9 mouse cellular contexts compared by ENCODE assay signal in genomic region chr10:80155277-80155676, GRCm38 (mm10). TPM values are rescaled to one million over a fixed set of nuclear protein-coding genes. Genes with fewer than 3 reads are reported as not detected.
DNase-seq lines count a peak whose midpoint lies in the region; ATAC-seq and TF ChIP-seq lines count a peak whose summit lies in the region.
"Had no signal": no experiment of that assay in that cellular context is flagged by ENCODE, and none has a peak within 500 bp of the region (broad histone marks: within the 10 kb centered on the region; RNA-seq: fewer than 3 reads in every experiment).

No protein-coding gene starts in this region.

- no peak overlapping the region for H3K4me3 ChIP-seq in gastrocnemius, adult 2 months
- no peak overlapping the region for H3K4me3 ChIP-seq in lung, postnatal 0 days (ENCODE audit: low read depth, low read length)
- H3K4me3 ChIP-seq in intestine, embryonic 16.5 days (ENCODE audit: low read length): no peak overlapping the region
- H3K4me3 ChIP-seq in stomach, embryonic 15.5 days (replicated peaks): no peak overlapping the region

- H3K36me3 ChIP-seq in lung, postnatal 0 days (ENCODE audit: insufficient read depth, low read length): peaks cover 40% of the 10 kb centered on the region
- H3K36me3 ChIP-seq in intestine, embryonic 16.5 days (ENCODE audit: control insufficient read depth, insufficient read depth, low read length): peaks cover 29% of the 10 kb centered on the region
- H3K36me3 ChIP-seq in stomach, embryonic 15.5 days: peaks cover 46% of the 10 kb centered on the region

- H3K4me1 ChIP-seq in lung, postnatal 0 days (ENCODE audit: insufficient read depth, low read depth, low read length): peaks cover 51% of the 10 kb centered on the region
- H3K4me1 ChIP-seq in intestine, embryonic 16.5 days (ENCODE audit: control insufficient read depth, insufficient read depth, low read length): peaks cover 78% of the 10 kb centered on the region
- H3K4me1 ChIP-seq in stomach, embryonic 15.5 days: peaks cover 78% of the 10 kb centered on the region

- no peak overlapping the region for H3K4me2 ChIP-seq in lung, postnatal 0 days (replicated peaks; ENCODE audit: low read depth, low read length)
- H3K4me2 ChIP-seq in intestine, embryonic 16.5 days (ENCODE audit: low read depth, low read length): no peak overlapping the region
- H3K4me2 ChIP-seq in stomach, embryonic 15.5 days: no peak overlapping the region

- intact Hi-C loops in gastrocnemius, adult 2 months (cut with DNase I): no loop called here

- TF ChIP-seq EP300 in lung, postnatal 0 days (IDR thresholded peaks at IDR 0.05): no peak

- H3K27ac ChIP-seq in gastrocnemius, adult 2 months: peak overlapping the region; percentile 93
- H3K27ac ChIP-seq in lung, postnatal 0 days (ENCODE audit: low read length): peak overlapping the region; percentile 98; the same call in 1 of the 2 replicates
- peak overlapping the region; percentile 34 for H3K27ac ChIP-seq in intestine, embryonic 16.5 days (ENCODE audit: low read length)
- peak overlapping the region; percentile 92 for H3K27ac ChIP-seq in stomach, embryonic 15.5 days

- H3K27me3 ChIP-seq in lung, postnatal 0 days (replicated peaks; ENCODE audit: insufficient read depth, low read length): no peaks in the 10 kb centered on the region
- no peaks in the 10 kb centered on the region for H3K27me3 ChIP-seq in intestine, embryonic 16.5 days (replicated peaks; ENCODE audit: control insufficient read depth, insufficient read depth, low read length)
- no peaks in the 10 kb centered on the region for H3K27me3 ChIP-seq in stomach, embryonic 15.5 days (replicated peaks)

- H3K9me3 ChIP-seq in lung, postnatal 0 days (ENCODE audit: low read length): no peaks in the 10 kb centered on the region
- H3K9me3 ChIP-seq in intestine, embryonic 16.5 days (ENCODE audit: control insufficient read depth, low read length): no peaks in the 10 kb centered on the region
- H3K9me3 ChIP-seq in stomach, embryonic 15.5 days: no peaks in the 10 kb centered on the region

- no peak for DNase-seq in gastrocnemius, adult 2 months
- DNase-seq in gastrocnemius, postnatal 4 days (ENCODE audit: low spot score in 2 of 2): no peak
- DNase-seq in lung, postnatal 0 days (ENCODE audit: low spot score): no peak
- no peak for DNase-seq in lung, adult 18-20 months
- DNase-seq in thymus, postnatal 0 days (ENCODE audit: low spot score): no peak
- no peak for DNase-seq in cerebellum, adult 11 months
- DNase-seq: cerebellum, adult 9-10 months had no signal

- TF ChIP-seq CTCF in gastrocnemius, adult 2 months (IDR thresholded peaks at IDR 0.05): no peak
- TF ChIP-seq CTCF in lung, postnatal 0 days (IDR thresholded peaks at IDR 0.05): no peak

- WGBS in lung, postnatal 0 days: 43% methylated on average over 1 of the region's 1 CpGs
- 60% methylated on average over 1 of the region's 1 CpGs for WGBS in intestine, embryonic 16.5 days
- WGBS in stomach, embryonic 15.5 days: 55% methylated on average over 1 of the region's 1 CpGs

- no peak overlapping the region for H3K9ac ChIP-seq in lung, postnatal 0 days (replicated peaks; ENCODE audit: low read depth)
- H3K9ac ChIP-seq in intestine, embryonic 16.5 days (ENCODE audit: low read depth, low read length): peak overlapping the region; percentile 98; the same call in 1 of the 2 replicates
- H3K9ac ChIP-seq in stomach, embryonic 15.5 days: no peak overlapping the region

- ATAC-seq in lung, postnatal 0 days: no peak
- ATAC-seq in intestine, embryonic 16.5 days: no peak
- ATAC-seq in stomach, embryonic 15.5 days (ENCODE audit: insufficient read depth, low FRiP score, low read depth): no peak

RNA-seq across cellular contexts. Expression of gene Midn, which starts 7.2 kb away (rescaled TPM):
- 10 to 100 TPM; 34.3 to 39.8 TPM for total RNA-seq in gastrocnemius, adult 2 months (2021)
- 10 to 100 TPM; 67.7 to 74.0 TPM for total RNA-seq in gastrocnemius, postnatal 4 days (2021)
- polyA plus RNA-seq in lung, postnatal 0 days (2015; fragmentation: Nextera tagmentation; extraction: Ambion mirVana): 13.2 and 14.2 TPM in 2 replicates
- polyA plus RNA-seq in intestine, embryonic 16.5 days (2015; fragmentation: Nextera tagmentation; extraction: Ambion mirVana): 8.8 and 10.3 TPM in 2 replicates
- 16.0 and 19.8 TPM in 2 replicates for polyA plus RNA-seq in stomach, embryonic 15.5 days (2015; fragmentation: Nextera tagmentation; extraction: Ambion mirVana)
- polyA plus RNA-seq in thymus, postnatal 0 days (2015; fragmentation: Nextera tagmentation; extraction: Ambion mirVana): 13.1 and 18.8 TPM in 2 replicates

RNA-seq across cellular contexts. Expression of gene Cirbp, which starts 10.5 kb away (rescaled TPM):
- 10 to 100 TPM; 22.1 to 30.7 TPM for total RNA-seq in gastrocnemius, adult 2 months (2021)
- 100 to 1,000 TPM; 107 to 153 TPM for total RNA-seq in gastrocnemius, postnatal 4 days (2021)
- 203 and 305 TPM in 2 replicates for polyA plus RNA-seq in lung, postnatal 0 days (2015; fragmentation: Nextera tagmentation; extraction: Ambion mirVana)
- 53.2 and 62.6 TPM in 2 replicates for polyA plus RNA-seq in intestine, embryonic 16.5 days (2015; fragmentation: Nextera tagmentation; extraction: Ambion mirVana)
- 90.3 and 103 TPM in 2 replicates for polyA plus RNA-seq in stomach, embryonic 15.5 days (2015; fragmentation: Nextera tagmentation; extraction: Ambion mirVana)
- 226 and 376 TPM in 2 replicates for polyA plus RNA-seq in thymus, postnatal 0 days (2015; fragmentation: Nextera tagmentation; extraction: Ambion mirVana)

RNA-seq across cellular contexts. Expression of gene Cbarp, which starts 14.6 kb away (rescaled TPM):
- total RNA-seq in gastrocnemius, adult 2 months (2021): 1 to 10 TPM; 1.8 to 2.3 TPM
- total RNA-seq in gastrocnemius, postnatal 4 days (2021): 1 to 10 TPM; 2.2 to 2.7 TPM
- polyA plus RNA-seq in lung, postnatal 0 days (2015; fragmentation: Nextera tagmentation; extraction: Ambion mirVana): 5.1 and 5.5 TPM in 2 replicates
- 5.1 TPM in 2 replicates for polyA plus RNA-seq in intestine, embryonic 16.5 days (2015; fragmentation: Nextera tagmentation; extraction: Ambion mirVana)
- 5.1 and 6.7 TPM in 2 replicates for polyA plus RNA-seq in stomach, embryonic 15.5 days (2015; fragmentation: Nextera tagmentation; extraction: Ambion mirVana)
- 3.5 and 4.3 TPM in 2 replicates for polyA plus RNA-seq in thymus, postnatal 0 days (2015; fragmentation: Nextera tagmentation; extraction: Ambion mirVana)

RNA-seq across cellular contexts. Expression of gene Atp5d, which starts 16.8 kb away (rescaled TPM):
- total RNA-seq in gastrocnemius, adult 2 months (2021): 100 to 1,000 TPM; 535 to 725 TPM
- 100 to 1,000 TPM; 522 to 564 TPM for total RNA-seq in gastrocnemius, postnatal 4 days (2021)
- 463 and 491 TPM in 2 replicates for polyA plus RNA-seq in lung, postnatal 0 days (2015; fragmentation: Nextera tagmentation; extraction: Ambion mirVana)
- 846 and 854 TPM in 2 replicates for polyA plus RNA-seq in intestine, embryonic 16.5 days (2015; fragmentation: Nextera tagmentation; extraction: Ambion mirVana)
- 544 and 602 TPM in 2 replicates for polyA plus RNA-seq in stomach, embryonic 15.5 days (2015; fragmentation: Nextera tagmentation; extraction: Ambion mirVana)
- 588 TPM in 2 replicates for polyA plus RNA-seq in thymus, postnatal 0 days (2015; fragmentation: Nextera tagmentation; extraction: Ambion mirVana)

RNA-seq across cellular contexts. Expression of gene 1600002K03Rik, which starts 17.5 kb away (rescaled TPM):
- total RNA-seq in gastrocnemius, adult 2 months (2021): 1 to 10 TPM; 6.6 to 7.1 TPM
- total RNA-seq in gastrocnemius, postnatal 4 days (2021): 1 to 10 TPM; 3.4 to 3.8 TPM
- 10.4 and 11.7 TPM in 2 replicates for polyA plus RNA-seq in lung, postnatal 0 days (2015; fragmentation: Nextera tagmentation; extraction: Ambion mirVana)
- 23.6 TPM in 2 replicates for polyA plus RNA-seq in intestine, embryonic 16.5 days (2015; fragmentation: Nextera tagmentation; extraction: Ambion mirVana)
- 17.5 and 19.7 TPM in 2 replicates for polyA plus RNA-seq in stomach, embryonic 15.5 days (2015; fragmentation: Nextera tagmentation; extraction: Ambion mirVana)
- polyA plus RNA-seq in thymus, postnatal 0 days (2015; fragmentation: Nextera tagmentation; extraction: Ambion mirVana): 15.3 and 15.4 TPM in 2 replicates

Comparison
In these comparisons a context has a peak if more than half of its experiments do, and no peak if none do; other contexts are left out.
1. H3K27ac ChIP-seq: peak in every context shown above with its lines; median percentile 98 in lung, postnatal 0 days; 93 in gastrocnemius, adult 2 months; 92 in stomach, embryonic 15.5 days; 34 in intestine, embryonic 16.5 days.